Mouse (Mus musculus) layer of hippocampus, postnatal 10 days (tissue): ENCODE data around the gene Hspbap1. TPM values are rescaled to one million over a fixed set of nuclear protein-coding genes. Genes with fewer than 3 reads are reported as not detected.

ENCODE experiments used
- DNase-seq, 2 experiments: peaks; one replicate each; pipeline ENCODE4 v3.0.0; 2021; ENCODE audit warnings: low spot score in 2 of 2
- total RNA-seq, 2 experiments: library from RNA; stranded (reverse); gene quantifications; 2 replicates each; pipeline ENCODE4 v1.2.3; 2021

Hspbap1 gene
- total RNA-seq, 2 experiments from 2014 or later = 6.8 TPM

GRCm38 (mm10) chr16:35871048-35871851 lies 101.1 kb downstream of the Hspbap1 start, which contains the start of gene Parp14:
Gene Parp14, minus strand, starts transcription at chr16:35871544.
- DNase-seq = peak; percentile 10 to 27

- DNase-seq = no peak
These were observed 101.7 kb downstream of the Hspbap1 start for GRCm38 (mm10) chr16:35871898-35872297.

GRCm38 (mm10) chr16:35872410-35873006 lies 102.3 kb downstream of the Hspbap1 start:
- no peak for DNase-seq

GRCm38 (mm10) chr16:35874416-35874815 lies 104.2 kb downstream of the Hspbap1 start:
- DNase-seq = peak; percentile 46 to 51

Other genes starting within 250 kb of the Hspbap1 start
- 10 to 100 TPM; 29.4 to 30.9 TPM for gene Sema5b, start 229.2 kb upstream of the Hspbap1 start, total RNA-seq
- 10 to 100 TPM; 89.2 to 93.1 TPM for gene Dirc2, start 1.0 kb upstream of the Hspbap1 start, total RNA-seq
- gene Parp14, start 101.2 kb downstream of the Hspbap1 start, total RNA-seq = 1 to 10 TPM in 1 of 2 experiments, under 1 TPM in 1; 0.87 to 1.4 TPM
- gene Parp9, start 168.1 kb downstream of the Hspbap1 start, total RNA-seq = 1 to 10 TPM; 1.9 to 2.3 TPM
- 1 to 10 TPM; 2.9 to 3.3 TPM for gene Dtx3l, start 168.8 kb downstream of the Hspbap1 start, total RNA-seq
- gene Kpna1, start 208.4 kb downstream of the Hspbap1 start, total RNA-seq = 100 to 1,000 TPM in 1 of 2 experiments, 10 to 100 TPM in 1; 96.2 to 102 TPM